Mouse (Mus musculus) lung, embryonic 14.5 days (tissue): ENCODE results near the gene Pidd1. TPM values are rescaled to one million over a fixed set of nuclear protein-coding genes. Genes with fewer than 3 reads are reported as not detected.
"Not testable (repeated sequence)": the region's sequence is repeated elsewhere in the genome, so short reads cannot be mapped to it uniquely, and the experiment has no call there.

Experiments used
- ATAC-seq: fragments of 200-750 bp; cut with Nextera tagmentation; 2 replicates; pipeline ENCODE4 v1.8.0; 2017; ENCODE audit warnings: mild to moderate bottlenecking, moderate TSS enrichment, moderate library complexity; ENCODE audit not compliant: insufficient read depth
- DNase-seq: peaks from one replicate; pipeline ENCODE4 v3.0.0-alpha.2; 2015
- H3K27ac ChIP-seq: fragments of 300-500 bp; sonication (generic); 2 replicates; pipeline ENCODE4 v1.5.1; 2014; ENCODE audit warnings: low read depth, mild to moderate bottlenecking, moderate library complexity
- H3K27me3 ChIP-seq: fragments of 300-500 bp; sonication (generic); 2 replicates; pipeline ENCODE4 v1.6.1; 2014; ENCODE audit warnings: low read length, control low read depth; ENCODE audit not compliant: insufficient read depth
- H3K36me3 ChIP-seq: fragments of 300-500 bp; sonication (generic); 2 replicates; pipeline ENCODE4 v1.6.1; 2014; ENCODE audit warnings: control low read depth; ENCODE audit not compliant: insufficient read depth
- H3K4me1 ChIP-seq: fragments of 300-500 bp; sonication (generic); 2 replicates; pipeline ENCODE4 v1.6.1; 2014; ENCODE audit warnings: antibody characterized with exemption, control low read depth; ENCODE audit not compliant: insufficient read depth
- H3K4me2 ChIP-seq: fragments of 300-500 bp; sonication (generic); 2 replicates; pipeline ENCODE4 v1.6.1; 2014; ENCODE audit warnings: mild to moderate bottlenecking
- H3K4me3 ChIP-seq: fragments of 300-500 bp; sonication (generic); 2 replicates; pipeline ENCODE4 v1.5.1; 2014; ENCODE audit warnings: low read depth, low read length
- H3K9ac ChIP-seq: fragments of 300-500 bp; sonication (generic); 2 replicates; pipeline ENCODE4 v1.6.1; 2014
- H3K9me3 ChIP-seq: fragments of 300-500 bp; sonication (generic); 2 replicates; pipeline ENCODE4 v1.6.1; 2016; ENCODE audit warnings: low read depth, low read length, control low read depth
- CTCF ChIP-seq: IDR thresholded peaks from 2 replicates; pipeline ENCODE4 v1.5.1; 2016; ENCODE audit warnings: antibody characterized with exemption, low read depth
- WGBS: fragments of 180-500 bp; shearing (Covaris S2); extraction: QIAGEN DNeasy Blood & Tissue Kit; methylation state at CpG from one replicate; pipeline ENCODE4 v1.1.7; 2014; 5-methylcytosine and 5-hydroxymethylcytosine counted together
- polyA plus RNA-seq: library from polyadenylated mRNA; unstranded; fragments of >200 nt; fragmentation: Nextera tagmentation; extraction: Ambion mirVana; gene quantifications from 2 replicates; pipeline ENCODE4 v1.2.1, GENCODE M21; 2014

The Pidd1 gene
- polyA plus RNA-seq, 1 experiment from 2014 or later = 14.2 TPM

DNA sequence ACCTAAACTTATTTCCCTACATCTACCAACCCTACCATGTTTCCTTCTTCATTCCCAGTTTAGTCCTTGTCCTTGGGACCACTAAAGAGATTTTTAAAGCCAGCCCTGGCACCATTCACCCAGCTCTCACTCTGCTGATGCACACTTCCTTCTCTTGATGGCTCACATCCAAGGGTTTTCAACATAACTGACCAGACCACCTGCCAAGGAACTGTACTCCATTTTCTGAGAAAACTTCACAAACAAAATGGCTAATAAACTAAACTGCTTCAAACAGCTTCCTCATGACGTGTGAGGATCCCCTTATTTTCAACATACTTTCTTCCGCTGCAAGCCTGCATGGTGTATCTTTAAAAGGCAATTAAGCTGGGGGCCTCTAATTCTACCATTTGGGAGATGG lies 9.8 kb upstream of the Pidd1 start:
- Histone ChIP-seq H3K27ac (no peak overlapping the region), H3K27me3 (peaks cover 2% of the 10 kb centered on the region; the same call in 1 of the 2 replicates), H3K4me3 (no peak overlapping the region), H3K9me3 (no peaks in the 10 kb centered on the region), H3K4me1 (peaks cover 10% of the 10 kb centered on the region), H3K4me2 (no peak overlapping the region), H3K36me3 (peaks cover 40% of the 10 kb centered on the region), H3K9ac (no peak overlapping the region)
- 72% methylated on average over 2 of the region's 2 CpGs for WGBS
- ATAC-seq (no peak), DNase-seq (no peak)
- no peak for TF ChIP-seq CTCF

- H3K9ac ChIP-seq = no peak overlapping the region
- peaks cover 43% of the 10 kb centered on the region for H3K36me3 ChIP-seq
- H3K27ac ChIP-seq = no peak overlapping the region
- H3K27me3 ChIP-seq = peaks cover 2% of the 10 kb centered on the region; the same call in 1 of the 2 replicates
- TF ChIP-seq CTCF = no peak
- peaks cover 16% of the 10 kb centered on the region for H3K4me1 ChIP-seq
- no peak overlapping the region for H3K4me3 ChIP-seq
- ATAC-seq (no peak), DNase-seq (no peak)
- H3K4me2 ChIP-seq = no peak overlapping the region
- H3K9me3 ChIP-seq = no peaks in the 10 kb centered on the region
Measured at GRCm38 (mm10) chr7:141451928-141452327, 8.1 kb upstream of the Pidd1 start.

DNA sequence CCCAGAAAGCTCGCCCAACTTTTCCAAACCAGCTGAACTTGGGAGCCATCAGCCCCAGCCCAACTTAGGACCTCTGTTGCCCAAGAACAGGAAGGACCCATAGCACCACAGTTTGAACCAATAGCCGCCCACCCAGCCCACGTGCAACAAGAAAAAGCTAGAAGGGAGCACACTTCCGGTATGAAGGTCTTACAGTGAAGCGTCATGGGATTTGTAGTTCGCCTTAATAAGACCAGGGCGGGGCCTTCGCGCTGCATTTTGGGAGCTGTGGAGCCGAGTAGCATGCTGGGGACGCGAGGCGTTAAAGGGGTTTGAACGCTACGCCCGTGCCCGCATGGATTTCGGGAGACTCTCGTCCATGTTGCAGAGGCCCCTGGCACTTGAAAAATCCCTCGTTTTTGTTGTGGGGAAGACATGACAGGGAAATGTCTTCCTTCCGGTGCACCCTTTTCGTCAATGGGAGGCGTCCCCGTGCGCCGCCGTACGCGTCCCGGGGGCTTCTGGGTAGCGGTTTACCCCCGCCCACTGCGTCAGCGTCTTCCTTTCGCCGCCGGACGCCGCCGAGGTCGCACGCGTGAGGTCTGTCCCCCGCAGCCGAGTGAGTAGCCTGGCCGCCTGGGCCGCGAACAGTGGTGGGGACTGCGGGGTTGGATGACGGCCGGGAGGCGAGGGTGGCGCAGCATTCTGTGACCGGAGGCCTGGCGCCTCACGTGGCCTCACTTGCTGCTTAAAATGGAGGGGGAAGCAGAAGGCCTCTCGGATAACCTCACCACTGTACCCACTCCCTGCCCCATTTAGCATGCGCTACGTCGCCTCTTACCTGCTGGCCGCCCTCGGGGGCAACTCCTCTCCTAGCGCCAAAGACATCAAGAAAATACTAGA lies 3.5 kb upstream of the Pidd1 start, which contains the start of gene Rplp2:
TSS of gene Rplp2 (plus strand) at position 261 of the 882 bp plus-strand sequence.
- no peak; the same call in 1 of the 2 replicates for TF ChIP-seq CTCF
- H3K9ac ChIP-seq = peak within 1 kb of the TSS; percentile 95
- ATAC-seq (peak; percentile 91), DNase-seq (peak; percentile 95)
- peaks cover 43% of the 10 kb centered on the region for H3K36me3 ChIP-seq
- under 1% methylated on average over 63 of the region's 63 CpGs for WGBS
- H3K27me3 ChIP-seq = no peaks in the 10 kb centered on the region
- H3K9me3 ChIP-seq = no peaks in the 10 kb centered on the region
- H3K4me1 ChIP-seq = peaks cover 22% of the 10 kb centered on the region
- peak within 1 kb of the TSS; percentile 90 for H3K4me2 ChIP-seq
- H3K27ac ChIP-seq = peak within 1 kb of the TSS; percentile 82
- peak within 1 kb of the TSS; percentile 89 for H3K4me3 ChIP-seq

DNA sequence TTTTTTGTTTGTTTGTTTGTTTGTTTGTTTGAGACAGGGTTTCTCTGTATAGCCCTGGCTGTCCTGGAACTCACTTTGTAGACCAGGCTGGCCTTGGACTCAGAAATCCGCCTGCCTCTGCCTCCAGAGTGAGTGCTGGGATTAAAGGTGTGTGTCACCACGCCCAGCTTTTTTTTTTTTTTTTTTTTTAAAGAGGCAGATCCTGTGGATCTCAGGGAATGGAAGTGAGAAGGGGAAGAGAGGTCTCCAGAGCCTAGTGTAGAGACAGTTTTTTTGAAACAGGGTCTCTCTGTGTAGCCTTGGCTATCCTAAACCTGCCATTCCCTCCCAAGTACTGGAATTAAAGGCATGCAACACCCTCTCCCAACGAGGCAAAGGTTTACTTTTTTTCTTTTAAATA lies 2.5 kb upstream of the Pidd1 start:
- WGBS = 75% methylated on average over 3 of the region's 3 CpGs
- not testable (repeated sequence) for H3K27ac ChIP-seq, H3K4me3 ChIP-seq, DNase-seq, H3K27me3 ChIP-seq, ATAC-seq, H3K9me3 ChIP-seq, H3K9ac ChIP-seq
- peaks cover 22% of the 10 kb centered on the region for H3K4me1 ChIP-seq
- H3K36me3 ChIP-seq = peaks cover 33% of the 10 kb centered on the region
- peak overlapping the region; percentile 90 for H3K4me2 ChIP-seq

GRCm38 (mm10) chr7:141443081-141443821 lies 574 bp downstream of the Pidd1 start:
- H3K27ac ChIP-seq = peak overlapping the region; percentile 62
- no peaks in the 10 kb centered on the region for H3K9me3 ChIP-seq
- H3K36me3 ChIP-seq = peaks cover 30% of the 10 kb centered on the region
- peak overlapping the region; percentile 65 for H3K9ac ChIP-seq
- H3K4me1 ChIP-seq = peaks cover 16% of the 10 kb centered on the region
- H3K4me3 ChIP-seq = peak overlapping the region; percentile 55
- TF ChIP-seq CTCF = peak; percentile 64
- WGBS = 11% methylated on average over 12 of the region's 12 CpGs
- H3K4me2 ChIP-seq = peak overlapping the region; percentile 90
- ATAC-seq = peak; percentile 4; the same call in 1 of the 2 replicates
- peak; percentile 71 for DNase-seq
- H3K27me3 ChIP-seq = no peaks in the 10 kb centered on the region

DNA sequence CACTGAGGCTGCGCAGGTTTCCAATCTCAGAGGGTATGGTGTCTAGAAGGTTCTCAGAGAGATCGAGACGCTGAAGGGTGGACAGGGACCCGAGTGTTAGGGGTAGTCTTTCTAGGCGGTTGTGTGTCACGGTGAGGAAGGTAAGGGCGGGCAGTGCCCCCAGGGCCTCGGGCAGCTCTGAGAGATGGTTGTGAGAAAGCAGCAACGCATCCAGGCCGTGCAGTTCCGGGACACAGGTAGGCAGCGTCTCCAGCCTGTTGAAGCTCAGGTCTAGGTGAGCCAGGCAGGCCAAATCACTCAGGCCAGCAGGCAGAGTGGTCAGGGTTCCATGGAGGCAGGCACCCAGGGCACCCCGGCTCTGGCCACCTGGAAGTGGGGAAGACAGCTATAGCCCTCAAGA lies 1.6 kb downstream of the Pidd1 start:
- peaks cover 29% of the 10 kb centered on the region for H3K36me3 ChIP-seq
- H3K4me3 ChIP-seq = peak overlapping the region; percentile 55
- TF ChIP-seq CTCF = no peak
- H3K4me2 ChIP-seq = peak overlapping the region; percentile 90
- ATAC-seq (no peak), DNase-seq (no peak)
- WGBS = 92% methylated on average over 13 of the region's 13 CpGs
- peak overlapping the region; percentile 65 for H3K9ac ChIP-seq
- no peak overlapping the region for H3K27ac ChIP-seq
- no peaks in the 10 kb centered on the region for H3K27me3 ChIP-seq
- H3K9me3 ChIP-seq = no peaks in the 10 kb centered on the region
- peaks cover 15% of the 10 kb centered on the region for H3K4me1 ChIP-seq

- no peaks in the 10 kb centered on the region for H3K27me3 ChIP-seq
- ATAC-seq = no peak
- H3K9ac ChIP-seq = peak overlapping the region; percentile 13; the same call in 1 of the 2 replicates
- no peak overlapping the region for H3K27ac ChIP-seq
- WGBS = 88% methylated on average over 9 of the region's 9 CpGs
- no peak overlapping the region for H3K4me3 ChIP-seq
- H3K9me3 ChIP-seq = no peaks in the 10 kb centered on the region
- peaks cover 17% of the 10 kb centered on the region for H3K4me1 ChIP-seq
- no peak for TF ChIP-seq CTCF
- H3K4me2 ChIP-seq = no peak overlapping the region; the same call in 1 of the 2 replicates
- no peak for DNase-seq
- H3K36me3 ChIP-seq = peaks cover 29% of the 10 kb centered on the region
Measured at GRCm38 (mm10) chr7:141441460-141441859, 2.4 kb downstream of the Pidd1 start.
